Mouse (Mus musculus): ENCODE results near the gene Rccd1. TPM values are rescaled to one million over a fixed set of nuclear protein-coding genes. Genes with fewer than 3 reads are reported as not detected.
A peak's percentile ranks its signal among the peaks of the same experiment; 100 is the strongest.

The Rccd1 gene
- polyA plus RNA-seq, 1 experiment from 2014 or later, result 7.2 TPM

GRCm38 (mm10) chr7:80281646-80282045, 42.6 kb downstream of the Rccd1 start:
- Histone ChIP-seq H3K27me3 (ENCODE audit: control insufficient read depth, insufficient read depth, low read depth, low read length) (no peaks in the 10 kb centered on the region), H3K9ac (ENCODE audit: low read length) (no peak overlapping the region), H3K4me1 (replicated peaks; ENCODE audit: control insufficient read depth, insufficient read depth, low read length) (no peaks in the 10 kb centered on the region), H3K4me3 (ENCODE audit: low read length) (no peak overlapping the region), H3K36me3 (ENCODE audit: control insufficient read depth, insufficient read depth, low read length) (peaks cover 17% of the 10 kb centered on the region), H3K4me2 (ENCODE audit: low read depth, low read length) (no peak overlapping the region), H3K9me3 (ENCODE audit: control insufficient read depth, low read length) (no peaks in the 10 kb centered on the region), H3K27ac (ENCODE audit: low read length) (no peak overlapping the region)
- WGBS, result 82% methylated on average over 3 of the region's 3 CpGs
- ATAC-seq (ENCODE audit: low read depth), result no peak

- no peak overlapping the region for H3K27ac ChIP-seq (ENCODE audit: low read length)
- H3K27me3 ChIP-seq (ENCODE audit: control insufficient read depth, insufficient read depth, low read depth, low read length), result no peaks in the 10 kb centered on the region
- H3K4me1 ChIP-seq (replicated peaks; ENCODE audit: control insufficient read depth, insufficient read depth, low read length), result no peaks in the 10 kb centered on the region
- no peak overlapping the region for H3K9ac ChIP-seq (ENCODE audit: low read length)
- WGBS, result 79% methylated on average over 2 of the region's 2 CpGs
- ATAC-seq (ENCODE audit: low read depth), result no peak
- no peak overlapping the region for H3K4me3 ChIP-seq (ENCODE audit: low read length)
- peaks cover 23% of the 10 kb centered on the region for H3K36me3 ChIP-seq (ENCODE audit: control insufficient read depth, insufficient read depth, low read length)
- H3K9me3 ChIP-seq (ENCODE audit: control insufficient read depth, low read length), result no peaks in the 10 kb centered on the region
- H3K4me2 ChIP-seq (ENCODE audit: low read depth, low read length), result no peak overlapping the region
Measured at GRCm38 (mm10) chr7:80280998-80281397, 43.3 kb downstream of the Rccd1 start.

GRCm38 (mm10) chr7:80280032-80280431, 44.2 kb downstream of the Rccd1 start:
- no peak overlapping the region for H3K4me2 ChIP-seq (ENCODE audit: low read depth, low read length)
- H3K9ac ChIP-seq (ENCODE audit: low read length), result no peak overlapping the region
- H3K27me3 ChIP-seq (ENCODE audit: control insufficient read depth, insufficient read depth, low read depth, low read length), result no peaks in the 10 kb centered on the region
- H3K27ac ChIP-seq (ENCODE audit: low read length), result no peak overlapping the region
- no peaks in the 10 kb centered on the region for H3K4me1 ChIP-seq (replicated peaks; ENCODE audit: control insufficient read depth, insufficient read depth, low read length)
- H3K9me3 ChIP-seq (ENCODE audit: control insufficient read depth, low read length), result peaks cover 2% of the 10 kb centered on the region
- ATAC-seq (ENCODE audit: low read depth), result no peak
- WGBS, result 80% methylated on average over 10 of the region's 10 CpGs
- peaks cover 21% of the 10 kb centered on the region for H3K36me3 ChIP-seq (ENCODE audit: control insufficient read depth, insufficient read depth, low read length)
- H3K4me3 ChIP-seq (ENCODE audit: low read length), result no peak overlapping the region

GRCm38 (mm10) chr7:80276374-80276773, 47.9 kb downstream of the Rccd1 start:
- 94% methylated on average over 4 of the region's 4 CpGs for WGBS
- peaks cover 10% of the 10 kb centered on the region for H3K9me3 ChIP-seq (ENCODE audit: control insufficient read depth, low read length)
- H3K27ac ChIP-seq (ENCODE audit: low read length), result no peak overlapping the region
- ATAC-seq (ENCODE audit: low read depth), result no peak
- H3K4me3 ChIP-seq (ENCODE audit: low read length), result no peak overlapping the region
- H3K27me3 ChIP-seq (ENCODE audit: control insufficient read depth, insufficient read depth, low read depth, low read length), result no peaks in the 10 kb centered on the region
- H3K4me2 ChIP-seq (ENCODE audit: low read depth, low read length), result no peak overlapping the region
- H3K36me3 ChIP-seq (ENCODE audit: control insufficient read depth, insufficient read depth, low read length), result peaks cover 29% of the 10 kb centered on the region
- H3K4me1 ChIP-seq (replicated peaks; ENCODE audit: control insufficient read depth, insufficient read depth, low read length), result no peaks in the 10 kb centered on the region
- H3K9ac ChIP-seq (ENCODE audit: low read length), result no peak overlapping the region

- Histone ChIP-seq H3K4me2 (ENCODE audit: low read depth, low read length) (no peak overlapping the region), H3K9ac (ENCODE audit: low read length) (no peak overlapping the region), H3K9me3 (ENCODE audit: control insufficient read depth, low read length) (peaks cover 10% of the 10 kb centered on the region), H3K4me3 (ENCODE audit: low read length) (no peak overlapping the region), H3K4me1 (replicated peaks; ENCODE audit: control insufficient read depth, insufficient read depth, low read length) (peaks cover 15% of the 10 kb centered on the region), H3K27me3 (ENCODE audit: control insufficient read depth, insufficient read depth, low read depth, low read length) (no peaks in the 10 kb centered on the region), H3K27ac (ENCODE audit: low read length) (no peak overlapping the region), H3K36me3 (ENCODE audit: control insufficient read depth, insufficient read depth, low read length) (peaks cover 29% of the 10 kb centered on the region)
- WGBS, result 92% methylated on average over 2 of the region's 2 CpGs
- ATAC-seq (ENCODE audit: low read depth), result no peak
Measured at GRCm38 (mm10) chr7:80273456-80273855, 50.8 kb downstream of the Rccd1 start.

- ATAC-seq (ENCODE audit: low read depth), result peak; percentile 68
- Histone ChIP-seq H3K27ac (ENCODE audit: low read length) (peak overlapping the region; percentile 32; the same call in 1 of the 2 replicates), H3K36me3 (ENCODE audit: control insufficient read depth, insufficient read depth, low read length) (peaks cover 29% of the 10 kb centered on the region), H3K27me3 (ENCODE audit: control insufficient read depth, insufficient read depth, low read depth, low read length) (no peaks in the 10 kb centered on the region), H3K4me1 (replicated peaks; ENCODE audit: control insufficient read depth, insufficient read depth, low read length) (peaks cover 16% of the 10 kb centered on the region), H3K4me2 (ENCODE audit: low read depth, low read length) (peak overlapping the region; percentile 93), H3K9ac (ENCODE audit: low read length) (peak overlapping the region; percentile 77), H3K4me3 (ENCODE audit: low read length) (peak overlapping the region; percentile 76), H3K9me3 (ENCODE audit: control insufficient read depth, low read length) (peaks cover 5% of the 10 kb centered on the region)
- 1% methylated on average over 23 of the region's 23 CpGs for WGBS
Measured at GRCm38 (mm10) chr7:80269751-80270255, 54.5 kb downstream of the Rccd1 start.

GRCm38 (mm10) chr7:80268897-80269750, 55.1 kb downstream of the Rccd1 start, which contains the start of gene Vps33b:
Gene Vps33b (plus strand): TSS chr7:80269649.
- H3K36me3 ChIP-seq (ENCODE audit: control insufficient read depth, insufficient read depth, low read length), result peaks cover 29% of the 10 kb centered on the region

GRCm38 (mm10) chr7:80267764-80268163, 56.5 kb downstream of the Rccd1 start:
- no peak for ATAC-seq (ENCODE audit: low read depth)
- 61% methylated on average over 1 of the region's 1 CpGs for WGBS
- no peak overlapping the region for H3K27ac ChIP-seq (ENCODE audit: low read length)

More at GRCm38 (mm10) chr7:80268897-80269750, 55.1 kb downstream of the Rccd1 start, which contains the start of gene Vps33b:
- Histone ChIP-seq H3K4me1 (replicated peaks; ENCODE audit: control insufficient read depth, insufficient read depth, low read length) (peaks cover 16% of the 10 kb centered on the region), H3K27ac (ENCODE audit: low read length) (peak within 1 kb of the TSS; percentile 32), H3K27me3 (ENCODE audit: control insufficient read depth, insufficient read depth, low read depth, low read length) (no peaks in the 10 kb centered on the region), H3K4me2 (ENCODE audit: low read depth, low read length) (peak within 1 kb of the TSS; percentile 93), H3K9me3 (ENCODE audit: control insufficient read depth, low read length) (no peaks in the 10 kb centered on the region), H3K9ac (ENCODE audit: low read length) (peak within 1 kb of the TSS; percentile 77), H3K4me3 (ENCODE audit: low read length) (peak within 1 kb of the TSS; percentile 76)
- ATAC-seq (ENCODE audit: low read depth), result peak; percentile 93
- 4% methylated on average over 21 of the region's 21 CpGs for WGBS

GRCm38 (mm10) chr7:80264606-80265005, 59.6 kb downstream of the Rccd1 start:
- 85% methylated on average over 12 of the region's 12 CpGs for WGBS
- H3K4me1 ChIP-seq (replicated peaks; ENCODE audit: control insufficient read depth, insufficient read depth, low read length), result peaks cover 16% of the 10 kb centered on the region
- H3K36me3 ChIP-seq (ENCODE audit: control insufficient read depth, insufficient read depth, low read length), result peaks cover 27% of the 10 kb centered on the region
- ATAC-seq (ENCODE audit: low read depth), result no peak
- no peak overlapping the region for H3K27ac ChIP-seq (ENCODE audit: low read length)
- H3K4me3 ChIP-seq (ENCODE audit: low read length), result no peak overlapping the region
- H3K27me3 ChIP-seq (ENCODE audit: control insufficient read depth, insufficient read depth, low read depth, low read length), result no peaks in the 10 kb centered on the region
- no peaks in the 10 kb centered on the region for H3K9me3 ChIP-seq (ENCODE audit: control insufficient read depth, low read length)
- H3K4me2 ChIP-seq (ENCODE audit: low read depth, low read length), result no peak overlapping the region
- H3K9ac ChIP-seq (ENCODE audit: low read length), result no peak overlapping the region

More at GRCm38 (mm10) chr7:80267764-80268163, 56.5 kb downstream of the Rccd1 start:
- peaks cover 16% of the 10 kb centered on the region for H3K4me1 ChIP-seq (replicated peaks; ENCODE audit: control insufficient read depth, insufficient read depth, low read length)
- H3K4me3 ChIP-seq (ENCODE audit: low read length), result no peak overlapping the region
- no peaks in the 10 kb centered on the region for H3K27me3 ChIP-seq (ENCODE audit: control insufficient read depth, insufficient read depth, low read depth, low read length)
- peaks cover 27% of the 10 kb centered on the region for H3K36me3 ChIP-seq (ENCODE audit: control insufficient read depth, insufficient read depth, low read length)
- no peak overlapping the region for H3K4me2 ChIP-seq (ENCODE audit: low read depth, low read length)
- no peak overlapping the region for H3K9ac ChIP-seq (ENCODE audit: low read length)
- no peaks in the 10 kb centered on the region for H3K9me3 ChIP-seq (ENCODE audit: control insufficient read depth, low read length)
